Mouse (Mus musculus): ENCODE measurements at regions not wholly inside any gene's neighbourhood (a gene's known extent, or its start where the extent isn't known, plus 50 kb on each side); places are given as distances from the start of the nearest gene placed in this dataset.

- TF ChIP-seq CTCF (IDR thresholded peaks at IDR 0.05) (no peak), EP300 (IDR thresholded peaks at IDR 0.05; ENCODE audit: insufficient read depth, low read depth, low read length) (no peak)
Observed at GRCm38 (mm10) chr10:9066566-9066965, 180.7 kb upstream of the Sash1 start.

Measured in heart, adult 2 months (tissue).